Mouse (Mus musculus) forebrain, embryonic 14.5 days (tissue): ENCODE results near the gene Mmp17. TPM values are rescaled to one million over a fixed set of nuclear protein-coding genes. Genes with fewer than 3 reads are reported as not detected.

Experiments
- ATAC-seq: fragments of 200-750 bp; cut with Nextera tagmentation; 2 replicates; pipeline ENCODE4 v1.8.0; 2017; ENCODE audit warnings: mild to moderate bottlenecking, moderate library complexity
- DNase-seq: peaks from one replicate; pipeline ENCODE4 v3.0.0-alpha.2; 2015; ENCODE audit warnings: low spot score
- H3K27ac ChIP-seq: fragments of 300-500 bp; sonication (generic); 2 replicates; pipeline ENCODE4 v1.5.1; 2014; ENCODE audit warnings: low read depth, mild to moderate bottlenecking, control low read depth, low read length, moderate library complexity
- H3K27me3 ChIP-seq: fragments of 300-500 bp; sonication (generic); replicated peaks from 2 replicates; pipeline ENCODE4 v1.6.1; 2014; ENCODE audit warnings: low read length, control low read depth, mixed read lengths; ENCODE audit not compliant: control insufficient read depth, insufficient read depth
- H3K36me3 ChIP-seq: fragments of 300-500 bp; sonication (generic); 2 replicates; pipeline ENCODE4 v1.6.1; 2014; ENCODE audit warnings: low read length, control low read depth; ENCODE audit not compliant: control insufficient read depth, insufficient read depth
- H3K4me1 ChIP-seq: fragments of 300-500 bp; sonication (generic); 2 replicates; pipeline ENCODE4 v1.6.1; 2014; ENCODE audit warnings: antibody characterized with exemption, low read length, control low read depth; ENCODE audit not compliant: control insufficient read depth, insufficient read depth
- H3K4me2 ChIP-seq: fragments of 300-500 bp; sonication (generic); 2 replicates; pipeline ENCODE4 v1.6.1; 2014; ENCODE audit warnings: mild to moderate bottlenecking, control low read depth, low read length
- H3K4me3 ChIP-seq: fragments of 300-500 bp; sonication (generic); 2 replicates; pipeline ENCODE4 v1.5.1; 2014; ENCODE audit warnings: low read depth, low read length, control low read depth
- H3K9ac ChIP-seq: fragments of 300-500 bp; sonication (generic); 2 replicates; pipeline ENCODE4 v1.6.1; 2014; ENCODE audit warnings: mild to moderate bottlenecking, low read length, control low read depth, moderate library complexity
- H3K9me3 ChIP-seq: fragments of 300-500 bp; sonication (generic); replicated peaks from 2 replicates; pipeline ENCODE4 v1.6.1; 2016; ENCODE audit warnings: low read length, control low read depth, mixed read lengths; ENCODE audit not compliant: control insufficient read depth
- WGBS: fragments of 180-500 bp; shearing (Covaris S2); extraction: QIAGEN DNeasy Blood & Tissue Kit; methylation state at CpG from one replicate; pipeline ENCODE4 v1.1.7; 2014; 5-methylcytosine and 5-hydroxymethylcytosine counted together
- polyA plus RNA-seq: library from polyadenylated mRNA; unstranded; fragments of >200 nt; fragmentation: Nextera tagmentation; extraction: Ambion mirVana; gene quantifications from 2 replicates; pipeline ENCODE4 v1.2.1, GENCODE M21; 2014

Gene Mmp17
- polyA plus RNA-seq, 1 experiment from 2014 or later = 7.9 TPM

DNA sequence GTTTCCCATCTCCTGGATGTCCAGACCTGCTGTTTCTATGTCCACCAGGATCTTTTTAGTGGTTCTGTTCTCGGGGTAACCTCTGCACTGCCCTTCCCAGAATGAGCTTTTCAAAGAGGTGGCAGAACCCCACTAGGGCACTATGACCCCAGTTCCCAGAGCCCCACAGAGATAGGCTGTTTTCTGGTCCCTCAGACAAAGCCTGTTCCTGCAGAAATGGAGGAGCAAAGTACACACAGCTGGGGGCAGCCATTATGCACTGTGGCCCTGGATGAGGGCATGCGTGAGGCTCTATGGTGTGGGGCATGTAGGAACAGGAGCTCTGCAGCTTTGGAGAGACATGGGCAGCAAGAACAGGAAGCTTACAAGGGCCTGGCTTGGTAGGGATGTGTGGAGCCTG is 32.0 kb upstream of the Mmp17 start:
- 92% methylated on average over 2 of the region's 2 CpGs for WGBS
- Histone ChIP-seq H3K4me2 (no peak overlapping the region), H3K4me3 (no peak overlapping the region), H3K36me3 (peaks cover 91% of the 10 kb centered on the region), H3K4me1 (no peaks in the 10 kb centered on the region), H3K9me3 (no peaks in the 10 kb centered on the region), H3K27me3 (no peaks in the 10 kb centered on the region), H3K27ac (no peak overlapping the region), H3K9ac (no peak overlapping the region)
- no peak for ATAC-seq
- no peak for DNase-seq

- 90% methylated on average over 6 of the region's 6 CpGs for WGBS
- Histone ChIP-seq H3K27ac (no peak overlapping the region), H3K9me3 (no peaks in the 10 kb centered on the region), H3K27me3 (no peaks in the 10 kb centered on the region), H3K9ac (no peak overlapping the region), H3K4me3 (no peak overlapping the region), H3K4me1 (no peaks in the 10 kb centered on the region), H3K4me2 (no peak overlapping the region), H3K36me3 (peaks cover 96% of the 10 kb centered on the region)
- ATAC-seq (no peak), DNase-seq (no peak)
Measured at GRCm38 (mm10) chr5:129553642-129554041, 30.3 kb upstream of the Mmp17 start.

- H3K9me3 ChIP-seq = no peaks in the 10 kb centered on the region
- 81% methylated on average over 5 of the region's 5 CpGs for WGBS
- no peak overlapping the region for H3K9ac ChIP-seq
- ATAC-seq = no peak
- no peaks in the 10 kb centered on the region for H3K4me1 ChIP-seq
- no peak overlapping the region for H3K4me2 ChIP-seq
- H3K27ac ChIP-seq = no peak overlapping the region
- no peaks in the 10 kb centered on the region for H3K27me3 ChIP-seq
- H3K36me3 ChIP-seq = peaks cover 94% of the 10 kb centered on the region
- H3K4me3 ChIP-seq = no peak overlapping the region
- no peak for DNase-seq
Measured at GRCm38 (mm10) chr5:129558591-129558990, 25.4 kb upstream of the Mmp17 start.

DNA sequence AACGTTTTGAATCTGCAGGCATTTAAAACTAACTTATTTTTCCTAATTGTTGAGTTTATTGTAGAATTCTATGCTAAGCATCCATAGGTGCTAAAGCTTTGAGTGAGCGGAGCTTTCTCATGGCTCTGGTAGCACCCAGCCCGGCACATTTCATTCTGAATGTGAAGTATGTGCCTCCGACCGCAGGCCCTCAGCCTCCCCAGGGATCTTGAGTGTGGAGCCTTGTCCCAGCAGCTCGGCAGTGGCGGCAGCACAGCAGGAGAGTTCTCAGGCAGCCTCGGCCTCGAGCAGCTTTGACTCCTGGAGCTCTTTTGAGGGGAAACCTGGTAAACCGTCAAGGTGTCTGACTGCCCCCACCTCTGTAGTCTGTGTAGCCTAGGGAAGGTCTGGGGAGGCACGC is 24.7 kb upstream of the Mmp17 start:
- Histone ChIP-seq H3K9me3 (no peaks in the 10 kb centered on the region), H3K36me3 (peaks cover 93% of the 10 kb centered on the region), H3K4me3 (no peak overlapping the region), H3K4me1 (no peaks in the 10 kb centered on the region), H3K27ac (no peak overlapping the region), H3K9ac (no peak overlapping the region), H3K27me3 (no peaks in the 10 kb centered on the region), H3K4me2 (no peak overlapping the region)
- DNase-seq = no peak
- WGBS = 58% methylated on average over 11 of the region's 11 CpGs
- no peak for ATAC-seq

GRCm38 (mm10) chr5:129562342-129562741 is 21.6 kb upstream of the Mmp17 start:
- 86% methylated on average over 8 of the region's 8 CpGs for WGBS

GRCm38 (mm10) chr5:129568596-129568995 is 15.4 kb upstream of the Mmp17 start:
- DNase-seq = no peak
- H3K27me3 ChIP-seq = no peaks in the 10 kb centered on the region
- no peak for ATAC-seq
- H3K9ac ChIP-seq = no peak overlapping the region
- H3K4me2 ChIP-seq = no peak overlapping the region
- 94% methylated on average over 4 of the region's 4 CpGs for WGBS
- no peak overlapping the region for H3K27ac ChIP-seq
- H3K4me1 ChIP-seq = no peaks in the 10 kb centered on the region
- no peaks in the 10 kb centered on the region for H3K9me3 ChIP-seq
- peaks cover 91% of the 10 kb centered on the region for H3K36me3 ChIP-seq
- H3K4me3 ChIP-seq = no peak overlapping the region

More at GRCm38 (mm10) chr5:129562342-129562741, 21.6 kb upstream of the Mmp17 start:
- no peak overlapping the region for H3K4me2 ChIP-seq
- ATAC-seq (no peak), DNase-seq (no peak)
- H3K4me3 ChIP-seq = no peak overlapping the region
- no peaks in the 10 kb centered on the region for H3K27me3 ChIP-seq
- no peaks in the 10 kb centered on the region for H3K4me1 ChIP-seq
- no peak overlapping the region for H3K9ac ChIP-seq
- peaks cover 92% of the 10 kb centered on the region for H3K36me3 ChIP-seq
- H3K27ac ChIP-seq = no peak overlapping the region
- H3K9me3 ChIP-seq = no peaks in the 10 kb centered on the region

DNA sequence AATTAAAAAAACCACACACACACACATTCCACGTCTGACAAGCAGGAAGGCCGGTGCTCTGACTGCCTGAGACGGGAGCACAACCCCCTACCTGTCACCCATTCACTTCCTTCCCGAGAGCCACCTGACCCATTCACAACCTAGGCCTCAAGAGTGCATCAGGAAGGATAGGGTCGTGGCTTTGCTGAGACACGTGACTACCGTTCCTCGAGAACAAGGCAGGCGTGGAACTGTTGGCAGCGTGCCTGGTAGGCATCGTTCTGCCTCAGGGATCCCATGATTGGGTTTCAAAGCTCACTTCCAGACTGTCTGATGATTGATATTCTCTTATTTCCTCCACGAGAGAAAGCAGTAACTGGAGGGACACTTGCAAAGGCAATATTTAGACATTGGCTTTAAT is 5.8 kb upstream of the Mmp17 start:
- no peak for ATAC-seq

DNA sequence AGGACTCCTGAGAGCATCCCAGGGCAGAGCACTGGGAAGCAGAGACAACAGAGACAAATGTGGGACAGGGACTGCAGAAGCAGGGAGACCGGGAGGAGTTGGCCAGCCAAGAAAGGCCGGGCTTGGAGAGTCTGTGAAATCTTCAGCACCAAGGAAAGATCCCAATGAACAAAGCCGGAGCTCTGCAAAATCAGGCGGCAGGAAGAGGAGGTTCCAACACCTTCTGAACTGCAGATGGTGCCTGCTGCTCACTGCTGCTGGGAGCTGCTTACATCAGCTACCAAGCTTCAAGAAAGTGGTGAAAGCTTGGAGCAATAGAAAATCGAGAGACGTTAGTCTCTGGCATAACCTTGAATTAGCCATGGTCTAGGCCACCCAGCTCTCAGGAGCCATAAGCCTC is 3.9 kb upstream of the Mmp17 start:
- Histone ChIP-seq H3K4me3 (no peak overlapping the region), H3K36me3 (no peaks in the 10 kb centered on the region), H3K27ac (peak overlapping the region; percentile 41; the same call in 1 of the 2 replicates), H3K27me3 (peaks cover 6% of the 10 kb centered on the region; the same call in 1 of the 2 replicates), H3K9me3 (no peaks in the 10 kb centered on the region), H3K4me2 (no peak overlapping the region), H3K9ac (no peak overlapping the region), H3K4me1 (0 out of 2 replicates have a peak, but pooled peaks cover 3% of the 10 kb centered on the region)
- DNase-seq (peak; percentile 58), ATAC-seq (no peak)
- WGBS = 37% methylated on average over 6 of the region's 6 CpGs

More for the DNA sequence above, 5.8 kb upstream of the Mmp17 start:
- 37% methylated on average over 12 of the region's 12 CpGs for WGBS
- H3K4me1 ChIP-seq = 0 out of 2 replicates have a peak, but pooled peaks cover 3% of the 10 kb centered on the region
- peak; percentile 50 for DNase-seq
- no peaks in the 10 kb centered on the region for H3K36me3 ChIP-seq
- H3K27me3 ChIP-seq = peaks cover 6% of the 10 kb centered on the region; the same call in 1 of the 2 replicates
- H3K4me3 ChIP-seq = no peak overlapping the region
- H3K9ac ChIP-seq = no peak overlapping the region
- no peak overlapping the region for H3K4me2 ChIP-seq
- H3K9me3 ChIP-seq = no peaks in the 10 kb centered on the region
- H3K27ac ChIP-seq = no peak overlapping the region

DNA sequence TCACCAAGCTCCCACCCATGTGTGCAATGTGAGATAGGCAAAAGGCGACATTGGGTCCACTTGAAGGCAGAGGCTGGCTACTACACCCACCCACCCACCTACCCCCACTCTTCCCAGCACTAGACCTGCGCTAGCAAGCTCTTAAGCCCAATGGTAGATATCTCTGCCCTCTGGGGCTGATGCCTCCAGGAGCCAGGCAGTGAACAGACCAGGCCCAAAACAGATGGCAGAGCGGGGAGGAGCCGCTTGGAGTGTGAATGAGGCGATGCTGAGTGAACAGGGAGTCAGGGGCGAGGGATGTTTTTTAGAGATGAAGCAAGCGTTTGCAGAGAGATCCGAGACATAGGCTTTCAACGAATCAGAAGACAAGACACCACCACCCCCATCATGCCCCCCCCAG is 3.4 kb upstream of the Mmp17 start:
- H3K36me3 ChIP-seq = no peaks in the 10 kb centered on the region
- no peak overlapping the region for H3K4me2 ChIP-seq
- ATAC-seq (no peak), DNase-seq (peak; percentile 32)
- no peaks in the 10 kb centered on the region for H3K9me3 ChIP-seq
- peaks cover 6% of the 10 kb centered on the region; the same call in 1 of the 2 replicates for H3K27me3 ChIP-seq
- H3K9ac ChIP-seq = no peak overlapping the region
- no peak overlapping the region for H3K4me3 ChIP-seq
- 68% methylated on average over 9 of the region's 9 CpGs for WGBS
- peak overlapping the region; percentile 41; the same call in 1 of the 2 replicates for H3K27ac ChIP-seq
- H3K4me1 ChIP-seq = peaks cover 6% of the 10 kb centered on the region; the same call in 1 of the 2 replicates
